Mouse (Mus musculus): ENCODE data around the gene Celf3.

DNA sequence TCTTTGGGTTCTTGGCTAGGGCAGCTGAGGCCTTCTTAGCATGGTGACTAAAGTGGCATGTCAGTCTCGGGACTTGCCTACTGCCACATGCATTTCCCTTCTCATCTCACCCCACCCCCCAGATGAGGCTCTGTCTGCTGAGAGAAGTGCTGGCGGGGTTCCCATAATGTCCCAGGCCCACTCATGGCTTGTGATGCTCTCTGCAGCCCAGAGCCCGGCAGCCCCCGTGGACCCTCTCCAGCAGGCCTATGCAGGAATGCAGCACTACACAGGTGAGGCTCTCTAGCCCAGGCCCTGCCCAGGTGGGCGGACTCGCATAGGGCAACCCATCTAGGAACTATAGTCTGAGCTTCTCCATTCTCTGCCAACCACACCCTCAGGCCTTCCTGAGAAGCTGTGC lies 9.5 kb downstream of the Celf3 start:
- no peak for TF ChIP-seq CTCF (IDR thresholded peaks at IDR 0.05; ENCODE audit: low read depth, low read length)
- no peak for TF ChIP-seq POLR2A (IDR thresholded peaks at IDR 0.05; ENCODE audit: borderline replicate concordance, low read depth, low read length)

Data from bone marrow macrophage, adult 2 months (primary cell).